Comparison of ENCODE assay signal across 10 mouse cellular contexts in genomic region chr6:90450697-90451096, GRCm38 (mm10). TPM values are rescaled to one million over a fixed set of nuclear protein-coding genes. Genes with fewer than 3 reads are reported as not detected.
DNase-seq lines count a peak whose midpoint lies in the region; TF ChIP-seq lines count a peak whose summit lies in the region.
"Had no signal": no experiment of that assay in that cellular context is flagged by ENCODE, and none has a peak within 500 bp of the region (broad histone marks: within the 10 kb centered on the region; RNA-seq: fewer than 3 reads in every experiment).

No protein-coding gene starts in this region.

- no peak for TF ChIP-seq POLR2A in small intestine, adult 2 months (IDR thresholded peaks at IDR 0.05; ENCODE audit: low read depth, low read length)

- WGBS in small intestine, adult 2 months: 28% methylated on average over 5 of the region's 5 CpGs

- no peak for TF ChIP-seq CTCF in small intestine, adult 2 months (IDR thresholded peaks at IDR 0.05; ENCODE audit: extremely low read depth, insufficient read length, insufficient replicate concordance, low read depth, low read length)

- H3K36me3 ChIP-seq in small intestine, adult 2 months (ENCODE audit: control insufficient read depth, insufficient read depth, low read length): no peaks in the 10 kb centered on the region
- H3K36me3 ChIP-seq: neural tube, embryonic 12.5 days had no signal

- peaks cover 9% of the 10 kb centered on the region; the same call in 1 of the 2 replicates for H3K4me1 ChIP-seq in small intestine, adult 2 months (ENCODE audit: control insufficient read depth, insufficient read depth, insufficient read length, low read length)

- H3K27ac ChIP-seq in small intestine, adult 2 months (ENCODE audit: insufficient read depth, low read depth, low read length): peak overlapping the region; percentile 95
- H3K27ac ChIP-seq: neural tube, embryonic 12.5 days had no signal

- DNase-seq in frontal cortex, postnatal 10 days (ENCODE audit: low spot score in 2 of 2): peak; percentile 31 to 48
- no peak for DNase-seq in frontal cortex, postnatal 36 days (ENCODE audit: low spot score in 2 of 2)
- peak; percentile 56 for DNase-seq in Muller cell, postnatal 12 days (ENCODE audit: inconsistent ontology term)
- DNase-seq in gastrocnemius, postnatal 14 days: peak; percentile 76
- peak; percentile 96 for DNase-seq in kidney, adult 9 months
- DNase-seq in yolk sac, embryonic 10.5 days (ENCODE audit: low spot score): no peak
- DNase-seq in thymus, adult 18-20 months: no peak

- no peak overlapping the region for H3K4me3 ChIP-seq in small intestine, adult 2 months (ENCODE audit: low read depth, low read length)
- H3K4me3 ChIP-seq: neural tube, embryonic 12.5 days had no signal

- H3K27me3 ChIP-seq in small intestine, adult 2 months (ENCODE audit: control insufficient read depth, insufficient read depth, low read length): no peaks in the 10 kb centered on the region
- H3K27me3 ChIP-seq: neural tube, embryonic 12.5 days had no signal

- intact Hi-C loops in gastrocnemius, postnatal 14 days (cut with DNase I; ENCODE audit: low total_unique reads): no loop called here

RNA-seq across cellular contexts. Expression of gene Klf15, which starts 11.7 kb away (rescaled TPM):
- total RNA-seq in gastrocnemius, postnatal 14 days (2021): 10 to 100 TPM; 15.2 to 39.8 TPM
- 15.0 and 15.1 TPM in 2 replicates for polyA plus RNA-seq in small intestine, adult 2 months (2012; rRNA removed)
- total RNA-seq: CH12.LX had no signal

RNA-seq across cellular contexts. Expression of gene Cfap100, which starts 22.1 kb away (rescaled TPM):
- under 1 TPM; 0.29 to 0.84 TPM for total RNA-seq in gastrocnemius, postnatal 14 days (2021)
- not detected in 2 replicates for polyA plus RNA-seq in small intestine, adult 2 months (2012; rRNA removed)
- total RNA-seq: CH12.LX had no signal

RNA-seq across cellular contexts. Expression of gene Aldh1l1, which starts 35.5 kb away (rescaled TPM):
- 1 to 10 TPM; 3.0 to 6.8 TPM for total RNA-seq in gastrocnemius, postnatal 14 days (2021)
- polyA plus RNA-seq in small intestine, adult 2 months (2012; rRNA removed): 20.5 and 53.6 TPM in 2 replicates

Comparison
In these comparisons a context has a peak if more than half of its experiments do, and no peak if none do; other contexts are left out.
1. DNase-seq: peak in frontal cortex, postnatal 10 days (2 of 2), Muller cell, postnatal 12 days (single experiment), gastrocnemius, postnatal 14 days (single experiment) and kidney, adult 9 months (single experiment); none in frontal cortex, postnatal 36 days (0 of 2), yolk sac, embryonic 10.5 days (single experiment) and thymus, adult 18-20 months (0 of 2).